Mouse (Mus musculus): ENCODE data around the gene Draxin. TPM values are rescaled to one million over a fixed set of nuclear protein-coding genes. Genes with fewer than 3 reads are reported as not detected.
A peak's percentile ranks its signal among the peaks of the same experiment; 100 is the strongest.

Gene Draxin
- total RNA-seq, 2 experiments from 2014 or later = 0.18 to 0.27 TPM

DNA sequence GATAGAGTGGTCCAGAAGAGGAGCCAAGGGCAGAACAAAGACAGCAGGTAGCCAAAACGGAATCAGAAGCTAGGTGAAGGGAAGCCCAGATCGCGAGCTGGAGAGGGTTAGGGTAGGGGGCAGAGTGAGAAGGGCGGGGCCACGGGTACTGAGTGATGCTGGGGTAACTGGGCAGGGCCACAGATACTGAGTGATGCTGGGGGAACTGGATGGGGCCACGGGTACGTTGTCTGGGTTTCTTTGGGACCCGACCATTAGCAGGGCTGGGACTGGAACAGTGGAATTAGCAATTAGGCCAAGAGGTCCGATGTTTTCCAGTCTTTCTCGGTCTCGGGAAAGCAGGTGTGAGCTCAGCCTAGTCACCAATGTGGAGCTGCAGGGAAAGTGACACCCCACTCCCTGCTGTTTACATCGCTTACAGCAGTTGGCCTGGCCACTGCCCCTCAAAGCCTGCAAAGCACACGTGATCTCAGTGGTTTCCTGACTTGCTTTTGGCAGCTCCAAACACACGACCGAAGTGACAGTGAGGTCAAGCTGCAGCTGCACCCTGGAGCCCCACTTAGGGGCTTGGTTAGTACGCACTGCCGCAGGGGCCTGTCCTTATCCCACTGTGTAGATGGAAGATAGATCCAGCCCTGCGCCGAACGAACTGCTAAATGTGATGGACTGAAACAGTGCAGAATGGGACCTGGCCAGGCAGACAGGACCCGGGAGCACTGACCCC, 47.2 kb downstream of the Draxin start:
- peak; percentile 48 for DNase-seq

GRCm38 (mm10) chr4:148082257-148083044, 48.0 kb downstream of the Draxin start:
- DNase-seq = peak; percentile 73

GRCm38 (mm10) chr4:148081201-148081600, 49.3 kb downstream of the Draxin start:
- no peak for DNase-seq

DNA sequence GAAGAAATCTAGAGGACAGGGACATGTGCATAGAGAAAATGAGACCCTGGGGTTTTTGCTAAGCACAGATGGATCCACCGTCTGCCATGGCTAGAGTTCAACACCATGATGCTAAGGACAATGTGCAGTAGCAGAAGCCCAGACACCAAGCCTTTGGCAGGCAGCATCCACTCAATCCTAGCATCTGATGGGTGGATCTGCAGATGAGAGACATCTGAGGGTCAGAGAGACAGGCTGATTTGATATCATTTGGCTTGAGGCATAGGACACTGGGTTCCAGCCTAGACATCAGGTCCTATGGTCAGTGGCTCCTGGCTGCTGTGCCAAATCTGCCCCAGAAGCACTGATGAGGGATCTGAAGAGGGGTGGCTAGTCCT, 49.9 kb downstream of the Draxin start:
- DNase-seq = no peak

- no peak for DNase-seq
These were observed 50.4 kb downstream of the Draxin start for GRCm38 (mm10) chr4:148079944-148080596.

DNA sequence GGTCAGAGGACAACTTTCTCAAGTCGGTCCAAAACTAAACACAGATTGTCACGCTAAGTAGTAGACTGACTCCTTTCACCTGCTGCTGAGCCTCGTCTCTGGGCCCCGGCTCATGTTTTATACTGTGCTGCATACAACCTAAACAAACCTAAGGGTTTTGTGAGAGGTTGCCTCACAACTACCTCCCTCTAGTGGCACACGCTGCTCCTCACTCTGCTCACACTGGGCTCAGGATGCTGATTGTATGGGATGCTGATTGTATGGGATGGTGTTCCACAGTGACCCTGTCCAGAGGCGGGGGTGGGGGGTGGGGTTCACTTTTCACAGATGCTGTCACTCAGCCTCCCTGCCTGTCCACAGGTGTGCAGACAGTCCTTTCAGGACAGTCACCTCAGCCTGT, 51.3 kb downstream of the Draxin start:
- no peak for DNase-seq

DNA sequence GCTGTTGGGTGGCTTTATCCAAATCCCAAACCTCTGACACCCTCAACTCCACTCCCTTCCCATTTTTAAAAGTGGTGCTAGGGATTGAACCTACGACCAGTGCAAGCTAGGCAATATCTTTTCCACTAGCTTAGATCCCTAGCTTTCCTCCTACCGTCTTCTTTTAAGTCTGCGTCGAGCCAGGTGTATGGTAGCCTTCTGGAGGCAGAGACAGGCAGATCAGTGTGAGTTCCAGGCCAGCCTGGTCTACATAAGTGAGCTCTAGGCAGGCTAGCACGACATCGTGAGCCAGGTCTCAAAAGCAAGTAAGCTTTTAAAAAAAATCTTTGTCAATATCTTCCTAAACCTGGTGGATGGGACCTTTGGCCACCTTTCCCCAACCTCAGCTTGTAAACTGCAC, 54.6 kb downstream of the Draxin start:
- DNase-seq = no peak

- peak; percentile 86 for DNase-seq
These were observed 55.2 kb downstream of the Draxin start for GRCm38 (mm10) chr4:148075259-148075658.

DNA sequence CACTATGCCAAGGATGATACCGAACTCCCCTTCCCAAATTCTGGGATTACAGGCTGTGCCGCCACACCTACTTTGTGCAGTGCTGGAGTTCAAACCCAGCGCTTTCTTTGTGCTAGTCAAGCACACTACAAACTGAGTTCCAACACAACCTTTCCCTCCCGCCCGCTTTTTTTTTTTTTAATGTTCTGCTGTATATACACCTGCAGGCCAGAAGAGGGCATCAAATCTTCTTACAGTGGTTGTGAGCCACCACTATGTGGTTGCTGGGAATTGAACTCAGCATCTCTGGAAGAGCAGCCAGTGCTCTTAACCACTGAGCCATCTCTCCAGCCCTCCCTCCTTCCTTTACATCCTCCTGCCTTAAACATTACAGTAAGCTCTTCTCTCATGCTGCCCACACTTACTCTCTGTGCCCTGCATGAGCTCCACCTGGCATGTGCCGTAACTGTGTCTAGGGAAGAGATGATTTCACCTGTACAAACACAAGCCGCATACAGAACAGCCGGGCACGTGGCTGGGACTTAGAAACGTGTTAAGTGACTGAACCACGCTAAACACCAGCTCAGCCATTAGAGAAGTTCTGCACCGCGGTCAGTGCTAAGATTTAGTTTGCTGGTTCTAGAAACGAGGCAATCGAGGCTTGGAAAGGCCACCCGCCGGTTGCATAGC, 55.8 kb downstream of the Draxin start:
- DNase-seq = no peak

- DNase-seq = peak; percentile 62
These were observed 59.0 kb downstream of the Draxin start for GRCm38 (mm10) chr4:148071508-148071907.

GRCm38 (mm10) chr4:148069602-148070218, 60.8 kb downstream of the Draxin start:
- no peak for DNase-seq

DNA sequence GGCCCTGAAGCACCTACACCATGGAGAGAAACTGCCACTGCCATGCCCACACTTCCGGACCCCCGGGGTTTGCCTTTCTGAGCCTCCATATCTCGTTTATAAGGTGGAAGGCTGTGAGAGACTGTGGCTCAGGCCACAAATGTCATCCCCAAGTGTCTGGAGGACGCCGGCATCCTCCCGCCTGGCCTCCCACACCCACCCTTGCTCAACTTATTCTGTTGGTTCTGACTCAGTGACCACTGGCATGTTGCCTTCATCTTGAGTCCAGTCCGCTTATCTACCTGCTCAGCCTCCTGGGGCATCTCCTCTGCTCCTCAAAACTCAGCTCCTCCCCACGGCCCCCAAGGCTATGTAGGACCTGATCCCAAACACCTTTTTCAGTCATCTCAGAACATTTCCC, 63.2 kb downstream of the Draxin start:
- no peak for DNase-seq

DNA sequence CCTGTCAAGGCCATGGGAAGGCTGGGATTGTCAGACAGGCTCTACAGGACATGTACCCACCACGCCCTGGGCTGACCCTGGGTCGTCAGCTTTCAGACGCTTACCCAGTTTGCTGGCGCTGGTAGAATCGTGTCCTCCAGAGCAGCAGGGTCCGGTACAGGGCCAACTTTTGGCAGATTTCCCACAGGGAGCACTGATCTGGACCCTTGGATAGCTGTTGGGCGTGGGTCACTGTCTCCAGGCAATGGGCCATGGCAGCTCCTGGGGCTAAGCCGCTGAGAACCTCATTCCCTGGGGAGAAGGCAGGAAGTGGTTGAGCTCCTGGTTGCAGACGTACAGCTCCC, 64.1 kb downstream of the Draxin start:
- DNase-seq = peak; percentile 49

- no peak for DNase-seq
These were observed 64.6 kb downstream of the Draxin start for GRCm38 (mm10) chr4:148065702-148066400.

DNA sequence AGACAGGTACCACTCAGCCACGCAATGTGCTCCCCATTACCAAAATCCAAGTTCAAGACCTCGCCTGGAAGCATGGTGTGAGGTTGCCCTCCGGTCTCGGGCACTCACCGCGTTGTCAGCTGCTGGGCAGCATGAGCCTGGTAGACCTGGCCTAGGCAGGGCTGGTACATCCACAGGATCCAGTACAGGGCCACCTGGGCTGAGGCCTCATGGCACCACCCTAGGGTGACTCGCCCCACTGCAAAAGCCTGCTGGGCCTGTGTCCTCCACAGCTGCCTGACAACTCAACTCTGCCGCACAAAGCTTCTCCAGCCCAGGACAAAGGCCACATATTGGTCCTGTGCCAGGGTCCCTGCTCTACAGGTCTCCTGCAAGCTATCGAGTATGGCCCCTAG, 69.4 kb downstream of the Draxin start:
- DNase-seq = no peak

DNA sequence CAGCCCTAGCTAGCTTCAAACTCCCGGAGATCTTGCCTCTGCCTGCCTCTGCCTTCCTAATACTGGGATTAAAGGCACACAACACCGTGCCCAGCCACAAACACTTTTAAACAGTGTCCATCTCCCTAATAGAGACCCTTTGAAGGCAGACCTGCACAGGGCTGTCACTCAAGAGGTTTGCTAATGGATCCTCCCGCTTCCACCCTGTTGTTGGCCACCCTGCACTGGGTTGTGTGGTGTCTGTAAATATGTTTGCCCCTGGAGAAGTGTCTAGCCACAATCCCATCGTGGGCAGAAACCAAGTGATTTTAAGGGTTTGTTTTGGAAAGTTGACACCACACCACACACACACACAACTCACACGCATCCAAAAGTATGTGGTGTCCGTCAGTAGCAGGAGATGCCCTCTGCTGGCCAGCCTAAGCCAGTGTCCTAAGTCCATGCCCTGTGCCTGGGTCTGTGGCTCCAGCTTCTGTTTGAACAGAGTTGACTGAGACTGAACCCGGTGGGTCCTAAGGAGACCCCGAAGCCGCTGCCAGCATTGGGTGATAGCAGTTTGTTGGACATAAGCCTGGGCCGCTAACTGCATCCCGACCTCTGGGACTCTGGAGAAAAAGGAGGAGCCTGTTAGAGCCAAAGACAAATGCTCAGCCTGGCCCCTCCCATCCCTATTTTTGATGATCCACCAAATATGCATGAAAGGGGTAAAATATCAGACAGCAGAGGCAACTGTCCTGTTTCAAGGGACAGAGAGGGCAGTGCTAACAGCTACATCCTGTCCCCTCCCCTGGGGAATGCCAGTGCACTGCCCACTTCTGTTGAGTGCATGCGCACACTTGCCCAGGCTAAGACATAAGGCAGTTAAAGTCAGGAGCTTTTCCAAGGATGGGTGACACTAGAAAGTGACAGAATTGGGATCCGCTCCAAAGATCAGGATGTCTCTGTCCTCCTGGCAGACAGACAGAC, 70.1 kb downstream of the Draxin start:
- DNase-seq = peak; percentile 72

- no peak for DNase-seq
These were observed 71.5 kb downstream of the Draxin start for GRCm38 (mm10) chr4:148058993-148059392.

DNA sequence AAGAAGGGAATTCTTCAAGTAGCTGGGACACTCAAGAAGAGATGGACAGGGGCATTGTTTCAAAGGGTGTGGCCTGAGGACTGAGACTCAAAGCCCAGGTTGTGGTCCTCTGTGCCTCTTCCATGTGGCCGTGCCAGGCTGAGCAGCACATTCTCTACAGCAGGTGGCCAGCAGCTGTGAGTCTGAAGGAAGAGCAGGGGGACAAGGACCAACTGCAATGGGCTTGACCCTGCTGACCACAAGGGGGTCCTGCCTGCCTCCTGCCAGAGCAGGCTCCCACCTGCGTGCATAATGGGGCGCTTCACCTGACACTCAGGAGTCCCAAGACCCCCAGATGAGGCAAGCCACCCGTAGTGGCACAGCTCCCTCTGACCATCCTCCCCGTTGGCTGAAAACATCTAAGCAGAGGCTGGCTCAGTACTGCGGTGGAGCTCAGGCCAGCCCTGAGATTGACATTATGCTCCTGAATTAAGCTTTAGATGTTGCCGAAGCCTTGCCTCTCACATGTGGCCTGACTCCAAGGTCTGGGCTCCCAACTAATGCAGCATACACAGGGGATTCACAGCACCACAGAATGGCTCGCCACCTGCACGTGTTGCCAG, 72.2 kb downstream of the Draxin start:
- no peak for DNase-seq

GRCm38 (mm10) chr4:148057661-148058209, 72.8 kb downstream of the Draxin start:
- DNase-seq = no peak

GRCm38 (mm10) chr4:148056801-148057200, 73.7 kb downstream of the Draxin start:
- peak; percentile 66 for DNase-seq
